Mouse (Mus musculus): Measurements from ENCODE around the gene Dkk2. TPM values are rescaled to one million over a fixed set of nuclear protein-coding genes. Genes with fewer than 3 reads are reported as not detected.
A peak's percentile ranks its signal among the peaks of the same experiment; 100 is the strongest.

Gene Dkk2
- polyA plus RNA-seq, 1 experiment = 2.6 TPM

DNA sequence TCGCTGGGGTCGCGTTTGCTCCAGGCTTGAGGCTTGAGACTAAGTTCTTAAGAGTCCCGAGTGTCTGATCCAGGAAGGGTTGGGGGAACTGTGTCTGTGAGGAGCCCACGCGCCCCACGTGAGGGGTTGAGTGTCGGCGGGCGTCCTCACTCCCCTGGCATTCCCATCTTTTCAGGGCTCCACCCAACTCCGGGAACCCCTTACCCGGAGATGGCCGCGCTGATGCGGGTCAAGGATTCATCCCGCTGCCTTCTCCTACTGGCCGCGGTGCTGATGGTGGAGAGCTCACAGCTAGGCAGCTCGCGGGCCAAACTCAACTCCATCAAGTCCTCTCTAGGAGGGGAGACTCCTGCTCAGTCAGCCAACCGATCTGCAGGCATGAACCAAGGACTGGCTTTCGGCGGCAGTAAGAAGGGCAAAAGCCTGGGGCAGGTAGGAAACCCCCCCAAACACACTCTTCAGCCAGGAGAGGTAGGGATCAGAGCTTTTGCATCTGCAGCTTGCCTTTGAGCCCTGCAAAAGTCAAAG, 795 bp downstream of the Dkk2 start:
- peak; percentile 35 for DNase-seq (ENCODE audit: low read depth)
- no peak for TF ChIP-seq CTCF (IDR thresholded peaks at IDR 0.05; ENCODE audit: borderline replicate concordance, extremely low read depth, insufficient read depth, insufficient read length)
- TF ChIP-seq POLR2A (IDR thresholded peaks at IDR 0.05; ENCODE audit: borderline replicate concordance, extremely low read depth, insufficient read depth, insufficient read length, poor library complexity, severe bottlenecking) = no peak

DNA sequence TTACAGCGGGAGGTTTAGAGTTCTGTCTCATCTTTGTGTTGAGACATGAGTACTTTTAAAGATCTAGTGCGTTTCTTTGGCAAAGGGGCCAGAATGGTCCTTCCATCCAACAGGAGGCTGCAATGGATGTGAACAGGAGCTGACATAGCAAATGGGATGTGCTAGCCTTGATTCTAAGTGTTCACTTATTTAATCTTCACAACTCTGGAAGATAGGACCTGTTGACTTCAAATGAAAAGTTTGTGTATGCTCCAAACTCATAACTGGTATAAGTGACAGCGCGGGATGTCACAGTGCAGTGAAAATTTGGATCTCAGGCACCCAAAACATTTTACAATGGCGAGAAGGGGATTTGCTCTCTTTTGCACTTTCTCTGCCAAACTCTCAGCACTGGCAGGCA, 1.4 kb downstream of the Dkk2 start:
- DNase-seq (ENCODE audit: low read depth) = no peak
- TF ChIP-seq POLR2A (IDR thresholded peaks at IDR 0.05; ENCODE audit: borderline replicate concordance, extremely low read depth, insufficient read depth, insufficient read length, poor library complexity, severe bottlenecking) (no peak), CTCF (IDR thresholded peaks at IDR 0.05; ENCODE audit: borderline replicate concordance, extremely low read depth, insufficient read depth, insufficient read length) (no peak)

DNA sequence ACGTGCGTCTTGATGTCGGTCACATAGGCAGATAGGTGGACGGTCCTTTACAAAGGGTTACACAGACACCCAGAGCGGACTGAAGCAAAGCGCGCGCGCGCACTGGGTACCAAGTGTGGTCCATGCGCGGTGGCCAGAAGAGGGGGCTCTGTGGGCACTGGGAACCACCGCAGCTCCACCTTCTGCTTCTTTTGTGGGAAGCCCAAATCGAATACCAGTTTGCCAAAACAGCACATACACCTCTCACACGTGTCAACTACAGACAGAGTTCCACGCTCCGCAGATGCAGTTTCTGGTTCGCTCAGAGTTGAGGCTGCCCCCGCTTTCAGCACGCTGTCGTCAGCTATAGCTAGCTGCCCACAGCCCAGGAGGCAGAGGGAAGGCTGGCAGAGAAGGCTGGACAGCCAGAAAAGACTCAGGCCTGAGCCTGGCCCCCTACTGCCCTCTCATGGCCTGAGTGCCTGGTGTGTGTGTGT, 2.0 kb downstream of the Dkk2 start:
- TF ChIP-seq CTCF (IDR thresholded peaks at IDR 0.05; ENCODE audit: borderline replicate concordance, extremely low read depth, insufficient read depth, insufficient read length) = peak; percentile 42; the same call in 1 of the 2 replicates
- no peak for TF ChIP-seq POLR2A (IDR thresholded peaks at IDR 0.05; ENCODE audit: borderline replicate concordance, extremely low read depth, insufficient read depth, insufficient read length, poor library complexity, severe bottlenecking)
- peak; percentile 85 for DNase-seq (ENCODE audit: low read depth)

DNA sequence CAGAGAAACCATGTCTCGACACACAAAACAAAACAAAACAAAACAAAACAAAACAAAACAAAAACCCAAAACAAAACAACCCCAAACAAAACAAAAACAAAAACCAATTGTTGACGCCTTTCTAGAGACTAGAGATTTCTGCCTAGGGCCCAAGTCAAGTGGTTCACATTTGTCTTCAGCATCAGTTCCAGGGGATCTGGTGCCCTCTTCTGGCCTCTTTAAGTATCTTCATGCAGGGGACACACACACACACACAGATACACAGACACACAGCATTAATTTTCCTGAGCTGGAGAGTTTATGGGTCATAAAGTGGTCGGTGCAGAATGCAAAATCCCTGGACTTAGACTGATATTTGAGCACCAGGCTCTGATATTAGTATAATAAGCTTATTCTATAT, 7.9 kb downstream of the Dkk2 start:
- no peak for TF ChIP-seq POLR2A (IDR thresholded peaks at IDR 0.05; ENCODE audit: borderline replicate concordance, extremely low read depth, insufficient read depth, insufficient read length, poor library complexity, severe bottlenecking)
- DNase-seq (ENCODE audit: low read depth) = no peak

DNA sequence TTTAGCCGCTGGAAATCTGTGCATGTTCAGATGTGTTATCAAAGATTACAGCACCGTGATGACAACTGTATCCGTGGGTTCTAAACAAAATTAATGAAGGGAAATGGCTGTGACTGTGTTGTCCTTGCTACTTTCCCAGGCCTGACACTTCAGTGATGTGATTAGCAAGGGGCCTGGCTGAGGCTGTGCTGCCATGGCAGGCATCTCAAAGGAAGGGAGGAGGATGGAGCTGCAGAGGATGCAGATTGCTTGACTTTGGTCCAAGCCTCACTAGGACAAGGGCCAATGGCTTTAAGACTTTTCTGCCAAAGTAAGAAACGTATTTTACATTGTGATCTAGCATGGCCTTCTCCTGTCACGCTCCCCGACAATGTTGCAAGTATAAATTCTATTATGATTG, 11.2 kb downstream of the Dkk2 start:
- TF ChIP-seq POLR2A (IDR thresholded peaks at IDR 0.05; ENCODE audit: borderline replicate concordance, extremely low read depth, insufficient read depth, insufficient read length, poor library complexity, severe bottlenecking) (no peak), CTCF (IDR thresholded peaks at IDR 0.05; ENCODE audit: borderline replicate concordance, extremely low read depth, insufficient read depth, insufficient read length) (no peak)
- peak; percentile 34 for DNase-seq (ENCODE audit: low read depth)

DNA sequence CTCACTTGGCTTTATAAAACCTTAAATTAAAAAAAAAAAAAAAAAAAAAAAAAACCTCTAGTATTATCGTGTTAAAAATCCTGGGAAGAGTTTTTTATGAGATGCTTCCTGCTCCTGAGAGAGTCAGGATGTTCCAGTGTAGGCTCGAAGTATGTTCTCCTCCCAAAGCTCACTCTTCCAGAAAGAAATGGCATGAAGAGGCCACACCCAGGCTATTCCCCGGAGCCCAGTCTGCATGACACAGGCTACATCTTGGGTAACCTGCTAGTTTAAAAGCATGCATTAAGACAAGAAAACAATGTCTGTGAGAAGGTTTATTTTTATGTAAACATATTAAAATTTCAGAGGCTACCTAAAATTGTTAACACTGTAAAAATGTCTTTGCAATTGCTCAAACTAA, 15.7 kb downstream of the Dkk2 start:
- DNase-seq (ENCODE audit: low read depth) = no peak
- no peak for TF ChIP-seq POLR2A (IDR thresholded peaks at IDR 0.05; ENCODE audit: borderline replicate concordance, extremely low read depth, insufficient read depth, insufficient read length, poor library complexity, severe bottlenecking)
- no peak for TF ChIP-seq CTCF (IDR thresholded peaks at IDR 0.05; ENCODE audit: borderline replicate concordance, extremely low read depth, insufficient read depth, insufficient read length)

DNA sequence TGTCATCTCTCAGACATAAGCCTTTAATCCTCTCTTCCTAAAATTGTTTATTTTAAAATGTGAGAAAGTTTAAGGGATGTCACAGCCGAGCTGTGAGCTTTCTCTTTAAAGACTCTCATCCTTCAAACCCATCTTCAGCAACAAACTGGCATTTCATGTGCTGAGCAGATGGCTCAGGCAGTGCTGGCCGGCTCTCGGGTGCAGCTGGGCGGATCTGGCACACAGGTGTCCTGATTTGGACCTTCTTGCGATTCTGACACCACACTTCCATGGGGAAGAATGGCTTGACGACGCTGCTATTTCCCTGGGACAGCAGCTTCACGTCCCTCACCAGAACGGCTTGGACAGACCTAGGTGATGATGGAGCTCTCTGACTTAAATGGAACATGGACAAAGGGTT, 17.9 kb downstream of the Dkk2 start:
- DNase-seq (ENCODE audit: low read depth) = peak; percentile 44
- no peak for TF ChIP-seq POLR2A (IDR thresholded peaks at IDR 0.05; ENCODE audit: borderline replicate concordance, extremely low read depth, insufficient read depth, insufficient read length, poor library complexity, severe bottlenecking)
- no peak for TF ChIP-seq CTCF (IDR thresholded peaks at IDR 0.05; ENCODE audit: borderline replicate concordance, extremely low read depth, insufficient read depth, insufficient read length)

DNA sequence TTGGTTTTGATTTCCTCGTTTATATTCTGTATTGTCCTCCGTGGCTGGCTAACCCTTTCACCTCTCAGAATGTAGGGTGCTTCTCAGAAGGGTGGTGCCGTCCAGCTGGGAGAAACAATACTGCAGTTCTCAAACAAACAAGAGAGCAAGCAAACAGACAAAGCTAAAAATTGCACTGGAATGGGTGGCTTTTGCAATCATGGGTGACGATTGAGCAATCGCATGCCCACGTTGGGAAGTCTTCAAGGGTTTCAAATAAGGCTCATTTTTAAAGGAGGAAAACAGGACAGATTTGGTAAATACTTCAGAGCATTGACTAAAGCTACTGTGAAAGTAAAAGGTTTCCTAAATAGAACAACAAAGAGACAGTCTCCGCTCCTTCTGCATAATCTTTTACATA, 18.4 kb downstream of the Dkk2 start:
- no peak for TF ChIP-seq POLR2A (IDR thresholded peaks at IDR 0.05; ENCODE audit: borderline replicate concordance, extremely low read depth, insufficient read depth, insufficient read length, poor library complexity, severe bottlenecking)
- no peak for TF ChIP-seq CTCF (IDR thresholded peaks at IDR 0.05; ENCODE audit: borderline replicate concordance, extremely low read depth, insufficient read depth, insufficient read length)
- no peak for DNase-seq (ENCODE audit: low read depth)

DNA sequence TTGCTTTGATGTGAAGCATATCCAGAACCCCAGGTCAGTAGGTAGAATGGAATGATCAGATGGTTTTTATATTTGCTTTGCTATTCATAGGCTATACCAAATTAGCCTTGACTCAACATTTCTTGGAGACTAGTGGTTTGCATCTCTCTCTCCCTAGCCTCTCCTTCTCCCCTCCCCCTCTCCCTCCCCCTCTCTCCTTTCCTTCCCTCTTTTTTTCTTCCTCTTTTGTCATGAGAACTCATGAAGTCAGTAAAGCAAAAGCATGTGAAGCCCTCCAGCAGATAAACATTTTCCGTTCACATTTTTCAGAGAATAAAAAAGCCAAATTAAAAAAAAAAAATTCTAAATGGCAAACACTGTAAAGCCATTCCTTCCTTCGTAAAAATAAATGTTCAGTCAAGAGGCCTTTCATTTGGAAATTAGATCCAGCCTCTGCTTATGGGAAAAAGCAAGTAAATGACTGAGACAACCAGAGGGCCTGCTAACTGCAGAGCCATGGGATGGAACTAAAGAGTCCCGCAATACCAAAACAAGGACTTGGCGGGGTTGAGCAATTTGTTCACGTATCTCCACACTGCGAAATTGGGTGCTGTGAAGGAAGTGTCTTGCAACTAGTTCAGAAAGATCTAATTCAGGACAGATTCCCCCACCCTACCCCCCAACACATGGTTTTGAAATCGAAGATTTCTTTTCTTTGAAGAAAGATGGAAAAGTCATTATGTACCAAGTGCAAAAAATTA, 30.9 kb downstream of the Dkk2 start:
- no peak for DNase-seq (ENCODE audit: low read depth)
- no peak for TF ChIP-seq POLR2A (IDR thresholded peaks at IDR 0.05; ENCODE audit: borderline replicate concordance, extremely low read depth, insufficient read depth, insufficient read length, poor library complexity, severe bottlenecking)
- TF ChIP-seq CTCF (IDR thresholded peaks at IDR 0.05; ENCODE audit: borderline replicate concordance, extremely low read depth, insufficient read depth, insufficient read length) = no peak

DNA sequence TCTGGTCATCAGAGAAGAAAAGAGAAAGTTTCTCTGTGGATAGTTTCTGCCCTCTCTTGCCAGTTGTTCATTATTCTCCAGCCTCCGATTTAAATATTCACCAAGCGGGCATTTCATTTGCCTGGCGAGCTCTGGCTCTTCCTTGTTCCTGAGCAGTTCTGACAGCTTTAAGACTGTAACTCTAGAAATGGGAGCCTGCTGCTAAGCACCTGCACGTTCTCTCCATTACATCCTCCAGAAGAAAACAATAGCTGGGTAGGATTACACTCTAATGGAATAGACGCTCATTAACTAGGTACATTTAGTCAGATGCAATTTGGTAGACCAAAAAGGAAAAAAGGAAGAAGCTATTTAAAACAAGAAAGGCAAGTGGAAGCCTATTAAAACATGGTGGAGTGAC, 36.3 kb downstream of the Dkk2 start:
- no peak for DNase-seq (ENCODE audit: low read depth)
- TF ChIP-seq POLR2A (IDR thresholded peaks at IDR 0.05; ENCODE audit: borderline replicate concordance, extremely low read depth, insufficient read depth, insufficient read length, poor library complexity, severe bottlenecking) (no peak), CTCF (IDR thresholded peaks at IDR 0.05; ENCODE audit: borderline replicate concordance, extremely low read depth, insufficient read depth, insufficient read length) (no peak)

DNA sequence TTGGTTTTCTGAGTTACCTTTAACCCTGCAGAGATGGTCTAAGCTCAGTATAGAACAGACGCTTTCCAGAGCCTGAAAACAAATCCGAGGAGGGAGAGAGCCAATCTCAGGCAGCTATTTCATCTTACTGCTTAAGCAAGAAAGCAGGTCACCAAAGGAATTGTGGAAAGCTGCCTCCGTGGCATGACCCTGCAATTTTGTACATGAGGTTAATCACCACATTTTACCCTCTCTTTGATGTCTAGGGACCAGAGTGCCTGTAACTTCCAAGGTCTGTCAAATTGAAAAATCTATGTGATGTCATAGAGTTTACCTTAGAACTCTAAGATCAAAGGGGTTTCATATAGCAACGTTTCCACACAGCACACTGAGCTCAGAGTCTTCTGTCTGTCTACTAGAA, 37.5 kb downstream of the Dkk2 start:
- TF ChIP-seq POLR2A (IDR thresholded peaks at IDR 0.05; ENCODE audit: borderline replicate concordance, extremely low read depth, insufficient read depth, insufficient read length, poor library complexity, severe bottlenecking) (no peak), CTCF (IDR thresholded peaks at IDR 0.05; ENCODE audit: borderline replicate concordance, extremely low read depth, insufficient read depth, insufficient read length) (no peak)
- DNase-seq (ENCODE audit: low read depth) = no peak

DNA sequence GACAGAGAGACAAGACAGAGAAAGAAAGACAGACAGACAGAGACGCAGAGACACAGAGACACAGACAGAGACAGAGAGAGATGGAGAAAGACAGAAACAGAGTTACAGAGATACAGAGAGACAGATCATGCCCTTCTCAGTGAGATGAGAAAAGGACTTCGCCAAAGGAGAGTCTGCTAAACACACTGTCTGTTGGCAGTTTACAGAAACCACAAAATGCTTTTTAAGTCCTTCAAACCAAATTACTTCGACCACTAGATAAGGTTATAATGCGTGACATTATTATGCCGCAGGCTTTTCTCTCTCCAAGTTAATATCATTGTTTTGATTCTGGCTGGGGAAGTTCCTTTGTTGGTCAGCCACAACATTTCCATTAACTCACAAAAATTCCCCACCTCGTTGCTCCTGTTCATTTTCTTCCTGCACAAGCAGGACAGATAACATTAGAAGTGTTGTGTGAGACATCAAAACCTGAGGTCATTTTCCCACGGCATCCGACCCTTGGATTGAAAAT, 40.2 kb downstream of the Dkk2 start:
- no peak for TF ChIP-seq POLR2A (IDR thresholded peaks at IDR 0.05; ENCODE audit: borderline replicate concordance, extremely low read depth, insufficient read depth, insufficient read length, poor library complexity, severe bottlenecking)
- no peak for TF ChIP-seq CTCF (IDR thresholded peaks at IDR 0.05; ENCODE audit: borderline replicate concordance, extremely low read depth, insufficient read depth, insufficient read length)
- DNase-seq (ENCODE audit: low read depth) = no peak

Measured in brain, embryonic 14.5 days (tissue).